Mouse (Mus musculus) R1 (cell line): ENCODE results near the gene Pih1d1.

Experiments used
- DNase-seq: peaks from one replicate; pipeline ENCODE4 v3.0.0-alpha.2; 2018; ENCODE audit warnings: low read depth, low spot score

Pih1d1 gene

GRCm38 (mm10) chr7:45126844-45127699, 27.0 kb upstream of the Pih1d1 start:
- DNase-seq, result peak; percentile 54

GRCm38 (mm10) chr7:45127700-45128224, 26.3 kb upstream of the Pih1d1 start:
- DNase-seq, result no peak

GRCm38 (mm10) chr7:45128624-45129246, 25.4 kb upstream of the Pih1d1 start, which contains the start of gene Rpl13a:
Gene Rpl13a, minus strand, starts transcription at chr7:45128761.
- DNase-seq, result peak; percentile 99

- DNase-seq, result peak; percentile 46
Measured at GRCm38 (mm10) chr7:45129318-45129717, 24.8 kb upstream of the Pih1d1 start.

GRCm38 (mm10) chr7:45129776-45130512, 24.2 kb upstream of the Pih1d1 start:
- peak; percentile 46 for DNase-seq

- DNase-seq, result no peak
Measured at GRCm38 (mm10) chr7:45131850-45132249, 22.3 kb upstream of the Pih1d1 start.

- DNase-seq, result peak; percentile 88
Measured at GRCm38 (mm10) chr7:45133446-45134159, 20.5 kb upstream of the Pih1d1 start.

- peak; percentile 98 for DNase-seq
Measured at GRCm38 (mm10) chr7:45134544-45135026, 19.5 kb upstream of the Pih1d1 start.

- no peak for DNase-seq
Measured at GRCm38 (mm10) chr7:45135370-45135769, 18.7 kb upstream of the Pih1d1 start.

- DNase-seq, result peak; percentile 78
Measured at GRCm38 (mm10) chr7:45135993-45136567, 18.0 kb upstream of the Pih1d1 start, which contains the start of the genes Gm45713 and Flt3l. Gene Gm45713, minus strand, starts transcription at chr7:45136231. Gene Flt3l, minus strand, starts transcription at chr7:45136432.

GRCm38 (mm10) chr7:45137171-45138006, 16.7 kb upstream of the Pih1d1 start:
- no peak for DNase-seq

- DNase-seq, result no peak
Measured at GRCm38 (mm10) chr7:45138403-45138802, 15.7 kb upstream of the Pih1d1 start.

GRCm38 (mm10) chr7:45139904-45140723, 14.0 kb upstream of the Pih1d1 start:
- no peak for DNase-seq

GRCm38 (mm10) chr7:45141319-45141718, 12.8 kb upstream of the Pih1d1 start:
- DNase-seq, result no peak

- no peak for DNase-seq
Measured at GRCm38 (mm10) chr7:45141914-45142313, 12.2 kb upstream of the Pih1d1 start.

- DNase-seq, result no peak
Measured at GRCm38 (mm10) chr7:45144368-45145174, 9.5 kb upstream of the Pih1d1 start.

- no peak for DNase-seq
Measured at GRCm38 (mm10) chr7:45145460-45145859, 8.6 kb upstream of the Pih1d1 start.

GRCm38 (mm10) chr7:45147267-45147666, 6.8 kb upstream of the Pih1d1 start:
- no peak for DNase-seq
